ENCODE assay signal across 8 mouse cellular contexts in genomic region chrX:60891329-60892095, GRCm38 (mm10). TPM values are rescaled to one million over a fixed set of nuclear protein-coding genes. Genes with fewer than 3 reads are reported as not detected.
DNase-seq lines count a peak whose midpoint lies in the region; ATAC-seq and TF ChIP-seq lines count a peak whose summit lies in the region.

No protein-coding gene starts in this region.

- H3K9me3 ChIP-seq in E14TG2a.4 (ENCODE audit: low read length) = peaks cover 9% of the 10 kb centered on the region; the same call in 1 of the 2 replicates
- H3K9me3 ChIP-seq in forebrain, embryonic 16.5 days (ENCODE audit: control insufficient read depth, low read length) = no peaks in the 10 kb centered on the region
- no peaks in the 10 kb centered on the region; the same call in 1 of the 2 replicates for H3K9me3 ChIP-seq in liver, embryonic 14.5 days (ENCODE audit: control insufficient read depth, low read length)

- H3K4me1 ChIP-seq in E14TG2a.4 (replicated peaks; ENCODE audit: low read depth, low read length) = peaks cover 28% of the 10 kb centered on the region
- peaks cover 21% of the 10 kb centered on the region for H3K4me1 ChIP-seq in forebrain, embryonic 16.5 days (replicated peaks; ENCODE audit: control insufficient read depth, insufficient read depth, low read length)
- no peaks in the 10 kb centered on the region for H3K4me1 ChIP-seq in liver, embryonic 14.5 days (replicated peaks; ENCODE audit: control insufficient read depth in 2 of 2, insufficient read depth in 2 of 2, low read length in 1 of 2)

- no peaks in the 10 kb centered on the region for H3K36me3 ChIP-seq in E14TG2a.4 (ENCODE audit: insufficient read depth, low read length)
- no peaks in the 10 kb centered on the region for H3K36me3 ChIP-seq in forebrain, embryonic 16.5 days (ENCODE audit: control insufficient read depth, insufficient read depth)
- no peaks in the 10 kb centered on the region for H3K36me3 ChIP-seq in liver, embryonic 14.5 days (replicated peaks; ENCODE audit: control insufficient read depth, insufficient read depth, low read depth)

- WGBS in forebrain, embryonic 16.5 days = 23% methylated on average over 41 of the region's 43 CpGs
- whole genome bisulfite sequencing in liver, embryonic 14.5 days (ENCODE audit: insufficient replicate concordance) = 14% methylated on average over 38 of the region's 43 CpGs

- H3K27ac ChIP-seq in forebrain, embryonic 16.5 days (ENCODE audit: low read length) = no peak overlapping the region
- H3K27ac ChIP-seq in liver, embryonic 14.5 days = no peak overlapping the region

- peak overlapping the region; percentile 61 for H3K9ac ChIP-seq in forebrain, embryonic 16.5 days (replicated peaks; ENCODE audit: low read depth, low read length)
- no peak overlapping the region for H3K9ac ChIP-seq in liver, embryonic 14.5 days (replicated peaks)

- no peak for ATAC-seq in forebrain, embryonic 16.5 days
- ATAC-seq in liver, embryonic 14.5 days (ENCODE audit: insufficient read depth) = no peak
- no peak for ATAC-seq in erythroid progenitor cell, adult 5-6 weeks (replicated peaks; ENCODE audit: low FRiP score, poor library complexity, severe bottlenecking)

- intact Hi-C loops in gastrocnemius, postnatal 36 days (cut with DNase I) = no loop called here
- intact Hi-C loops in left cerebral cortex, postnatal 4 days (cut with DNase I) = no loop called here

- H3K4me2 ChIP-seq in forebrain, embryonic 16.5 days (ENCODE audit: low read length) = peak overlapping the region; percentile 69
- peak overlapping the region; percentile 37; the same call in 1 of the 2 replicates for H3K4me2 ChIP-seq in liver, embryonic 14.5 days (ENCODE audit: low read depth)

- TF ChIP-seq EP300 in liver, embryonic 14.5 days (IDR thresholded peaks at IDR 0.05; ENCODE audit: low read depth) = no peak

- H3K27me3 ChIP-seq in E14TG2a.4 (ENCODE audit: insufficient read depth, low read length) = peaks cover 44% of the 10 kb centered on the region
- H3K27me3 ChIP-seq in forebrain, embryonic 16.5 days (replicated peaks; ENCODE audit: control insufficient read depth, insufficient read depth, low read length) = no peaks in the 10 kb centered on the region
- H3K27me3 ChIP-seq in liver, embryonic 14.5 days (ENCODE audit: control insufficient read depth, insufficient read depth, low read length) = peaks cover 70% of the 10 kb centered on the region

- peak; percentile 39 for DNase-seq in embryo, embryonic 10.5 days (ENCODE audit: low spot score)
- DNase-seq in embryo, embryonic 10 days (ENCODE audit: low spot score) = no peak
- no peak for DNase-seq in liver, embryonic 14.5 days (ENCODE audit: low read depth in 3 of 3, low spot score in 3 of 3)
- DNase-seq in gastrocnemius, postnatal 36 days = no peak
- DNase-seq in left cerebral cortex, postnatal 4 days = no peak

- H3K4me3 ChIP-seq in E14TG2a.4 (replicated peaks; ENCODE audit: low read length) = peak overlapping the region; percentile 73
- peak overlapping the region; percentile 59 for H3K4me3 ChIP-seq in forebrain, embryonic 16.5 days (replicated peaks; ENCODE audit: low read length)
- peak overlapping the region in 1 of 2 experiments; percentile 2; a peak in 2 of 4 replicates for H3K4me3 ChIP-seq in liver, embryonic 14.5 days (ENCODE audit: insufficient read depth in 1 of 2, low read depth in 2 of 2, low read length in 2 of 2)

- no peak for TF ChIP-seq CTCF in E14TG2a.4 (conservative IDR thresholded peaks at IDR 0.05; ENCODE audit: low read length)
- TF ChIP-seq CTCF in liver, embryonic 14.5 days (IDR thresholded peaks at IDR 0.05; ENCODE audit: low read depth) = no peak

RNA-seq across cellular contexts. Expression of gene Sox3, which starts 1.7 kb away (rescaled TPM):
- polyA plus RNA-seq in forebrain, embryonic 16.5 days (2015; fragmentation: Nextera tagmentation; extraction: Ambion mirVana) = 1.9 and 2.4 TPM in 2 replicates
- 0.02 TPM in 1 of 2 replicates, not detected in the other for polyA plus RNA-seq in liver, embryonic 14.5 days (2012; rRNA removed)
- not detected in 2 replicates for polyA plus RNA-seq in liver, embryonic 14.5 days (2014; fragmentation: Nextera tagmentation; extraction: Ambion mirVana)
- total RNA-seq in gastrocnemius, postnatal 36 days (2021) = not detected
- 1 to 10 TPM; 5.0 to 5.5 TPM for total RNA-seq in left cerebral cortex, postnatal 4 days (2021)
- total RNA-seq in erythroid progenitor cell, adult 5-6 weeks (2015; ENCODE audit: low replicate concordance) = not detected in 2 replicates
- not detected in 2 replicates for total RNA-seq in erythroid progenitor cell, adult 5-6 weeks (2017; ENCODE audit: low replicate concordance)

Comparison
In these comparisons a context has a peak if more than half of its experiments do, and no peak if none do; other contexts are left out.
1. RNA of gene Sox3, which starts 1.7 kb away (total RNA-seq): 5.0 to 5.5 TPM in left cerebral cortex, postnatal 4 days; not detected in gastrocnemius, postnatal 36 days and not detected in erythroid progenitor cell, adult 5-6 weeks; every median in the first group is over 4 times any median in the second.